Mouse (Mus musculus) stomach, postnatal 0 days (tissue): Measurements from ENCODE around the gene Dmbt1.

Experiments
- CTCF ChIP-seq: IDR thresholded peaks from 2 replicates; pipeline ENCODE4 v1.5.1; 2016; ENCODE audit warnings: antibody characterized with exemption, low read depth, mild to moderate bottlenecking, moderate library complexity
- EP300 ChIP-seq: optimal IDR thresholded peaks from 2 replicates; pipeline ENCODE3; 2016; ENCODE audit warnings: antibody characterized with exemption

DNA sequence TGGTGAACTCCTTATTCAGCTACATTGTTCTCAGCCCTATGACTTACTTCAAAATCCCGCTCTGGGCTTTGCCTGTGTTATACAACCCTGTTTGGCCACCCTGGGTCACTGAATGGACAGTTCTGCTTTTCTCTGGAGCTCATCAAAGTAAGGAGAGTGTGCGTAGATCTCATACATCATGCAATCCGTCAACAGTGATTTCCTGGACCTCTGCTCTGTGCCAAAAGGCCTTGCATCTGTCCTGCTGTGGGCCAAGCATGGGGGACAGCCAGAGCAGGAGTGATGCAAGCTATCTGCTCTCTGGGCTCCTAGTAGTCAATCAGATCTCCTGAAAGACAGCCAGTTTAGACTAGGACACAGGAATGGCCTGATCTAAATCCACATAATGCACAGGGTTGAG is 46.1 kb upstream of the Dmbt1 start:
- TF ChIP-seq EP300 (no peak), CTCF (no peak)
